Mouse (Mus musculus) CD4-positive, CD25-positive, alpha-beta regulatory T cell, adult 4 months (primary cell): ENCODE measurements around the gene Usp39. TPM values are rescaled to one million over a fixed set of nuclear protein-coding genes. Genes with fewer than 3 reads are reported as not detected.

Experiments used
- ATAC-seq: one replicate; pipeline ENCODE4 v1.8.0; 2017
- polyA plus RNA-seq, 2 experiments: library from polyadenylated mRNA; unstranded; fragments of 100-300 nt; shearing (Covaris generic); gene quantifications; one replicate each; pipeline ENCODE4 v1.2.1; 2017

The Usp39 gene
- 10 to 100 TPM; 19.2 to 19.7 TPM for polyA plus RNA-seq

DNA sequence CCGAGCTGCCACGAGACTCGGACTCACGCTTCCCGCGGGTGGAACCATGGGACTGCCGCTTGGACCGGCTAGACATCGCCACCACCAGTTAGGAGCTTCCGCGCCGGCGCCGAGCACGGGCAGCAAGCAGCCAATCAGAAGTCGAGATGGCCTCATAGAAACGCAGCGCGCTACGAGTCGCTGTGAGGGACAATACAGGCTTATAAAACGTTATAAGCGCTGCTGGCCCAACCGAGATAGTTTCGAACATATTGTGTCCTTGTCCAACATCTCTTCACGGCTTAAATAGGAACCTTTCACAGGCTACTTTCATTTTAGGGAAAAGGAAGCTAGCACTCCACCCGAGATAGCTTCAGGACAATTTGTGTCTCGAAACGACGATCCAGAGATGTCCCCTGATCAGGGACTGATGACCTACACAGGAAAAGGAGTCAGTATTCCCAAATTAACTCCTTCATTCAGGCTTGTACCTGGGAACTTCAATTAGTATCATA is at the start of gene Usp39:
TSS of gene Usp39 (minus strand) at position 111 of the 494 bp plus-strand sequence.
- ATAC-seq = peak; percentile 75

DNA sequence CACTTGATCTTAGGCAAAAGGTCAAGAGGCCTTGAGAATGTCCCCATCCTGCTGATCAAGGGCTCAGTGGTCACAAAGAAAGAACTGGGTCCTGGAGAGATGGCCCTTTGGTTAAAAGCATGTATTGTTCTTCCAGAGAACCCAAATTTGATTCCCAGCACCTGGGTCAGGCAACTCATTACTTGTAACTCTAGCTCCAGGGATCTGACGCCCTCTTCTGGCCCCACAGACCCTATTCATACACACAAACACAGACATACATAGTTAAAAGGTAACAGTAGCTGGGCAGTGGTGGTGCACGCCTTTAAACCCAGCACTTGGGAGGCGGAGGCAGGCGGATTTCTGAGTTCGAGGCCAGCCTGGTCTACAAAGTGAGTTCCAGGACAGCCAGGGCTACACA is 47.4 kb upstream of the Usp39 start:
- no peak for ATAC-seq

DNA sequence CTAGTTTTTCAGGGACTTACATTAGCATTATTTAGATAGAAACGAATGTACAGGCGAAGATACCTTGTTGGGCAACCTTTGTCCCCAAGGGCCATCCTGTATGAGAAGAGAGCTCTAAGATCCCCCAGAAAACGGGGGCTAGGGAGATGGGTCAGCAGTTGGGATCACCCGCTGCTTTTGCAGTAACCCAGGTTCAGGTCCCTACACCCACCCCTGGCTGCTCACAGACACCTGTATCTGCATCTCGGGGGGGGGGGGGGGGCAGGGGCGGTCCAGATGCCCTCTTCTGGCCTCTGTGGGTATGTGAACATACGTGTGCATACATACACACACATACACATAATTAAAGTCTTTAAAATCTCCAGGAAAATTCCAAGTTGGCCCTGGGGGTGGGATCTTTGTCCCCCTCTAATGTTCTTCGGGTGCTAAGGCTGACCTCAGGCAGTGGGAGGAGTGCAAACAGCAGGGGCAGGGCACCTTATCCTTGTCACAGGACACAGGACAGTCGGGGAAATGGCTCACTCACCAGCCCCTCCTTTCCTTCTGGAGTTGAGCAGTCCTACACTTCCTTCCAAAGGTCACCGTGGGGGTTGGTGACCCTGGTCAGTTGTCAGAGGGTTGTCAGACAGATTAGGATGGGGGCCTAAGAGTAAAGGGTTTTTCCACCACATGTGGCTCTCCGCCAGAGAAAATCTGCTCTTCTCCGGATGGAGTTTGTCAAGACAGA is 46.0 kb upstream of the Usp39 start:
- peak; percentile 40 for ATAC-seq

DNA sequence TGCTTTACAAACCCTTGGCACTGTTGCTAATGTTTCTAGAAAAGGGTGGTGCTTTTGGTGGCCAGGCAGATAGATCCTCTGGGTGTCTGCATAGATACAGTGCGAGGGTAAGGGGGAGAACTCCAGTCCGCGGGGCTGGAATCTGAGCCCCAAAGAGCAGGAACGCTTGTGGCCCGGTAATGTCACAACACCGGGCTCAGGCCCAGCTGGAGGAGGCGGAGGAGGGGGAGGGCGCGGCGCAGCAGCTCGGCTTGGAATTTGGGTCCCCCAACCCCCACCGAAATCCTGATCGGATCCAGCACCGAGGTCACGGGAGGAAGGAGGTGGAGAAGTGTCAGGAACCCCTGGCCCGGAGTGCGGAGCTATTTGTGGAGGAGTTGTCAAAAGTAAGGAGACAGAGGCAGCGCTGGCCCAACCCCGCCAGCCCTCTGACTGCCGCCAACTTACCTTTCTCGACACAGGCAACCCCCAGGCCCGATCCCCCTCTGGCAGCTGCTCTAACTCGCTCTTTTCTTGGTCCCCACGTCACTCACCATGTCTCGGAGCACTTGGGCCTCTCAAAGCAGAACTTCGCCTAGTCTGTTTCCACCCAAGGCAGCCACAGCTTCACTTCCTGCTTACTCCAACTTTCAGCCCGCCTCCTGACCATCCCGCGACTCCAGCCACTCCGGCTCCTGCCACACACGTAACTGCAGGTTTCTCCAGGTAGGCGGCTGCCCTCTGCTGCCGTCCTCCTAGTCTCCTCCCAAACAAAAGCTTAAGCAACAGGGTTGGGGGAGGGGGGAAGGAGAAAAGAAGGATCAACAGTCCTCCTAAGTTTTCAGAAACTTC is 45.2 kb upstream of the Usp39 start, which contains the start of gene Vamp8:
TSS of gene Vamp8 (minus strand) at position 763 of the 831 bp plus-strand sequence.
- peak; percentile 82 for ATAC-seq

DNA sequence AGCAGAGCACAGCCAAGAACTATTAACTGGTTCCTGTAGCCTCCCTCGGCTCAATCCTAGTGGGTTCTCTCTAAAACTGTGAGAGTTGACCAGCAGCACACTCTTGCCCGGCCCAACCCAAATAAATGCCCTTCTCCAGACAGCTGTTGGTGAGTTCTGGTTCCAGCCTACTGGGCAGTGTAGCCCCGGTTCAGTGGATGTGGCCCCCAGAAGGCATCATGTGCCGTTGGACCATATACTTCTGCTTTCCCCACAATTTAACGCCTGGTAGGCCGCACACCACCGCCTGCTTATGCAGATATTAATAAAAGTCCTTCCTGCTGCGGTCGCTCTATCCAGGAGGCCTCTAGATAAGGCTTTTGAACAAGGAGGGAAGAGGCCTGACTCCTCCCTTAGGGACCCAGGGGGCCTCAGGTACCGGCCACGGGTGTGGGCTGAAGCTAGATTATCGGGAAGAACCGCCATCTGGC is 44.5 kb upstream of the Usp39 start:
- ATAC-seq = peak; percentile 24

DNA sequence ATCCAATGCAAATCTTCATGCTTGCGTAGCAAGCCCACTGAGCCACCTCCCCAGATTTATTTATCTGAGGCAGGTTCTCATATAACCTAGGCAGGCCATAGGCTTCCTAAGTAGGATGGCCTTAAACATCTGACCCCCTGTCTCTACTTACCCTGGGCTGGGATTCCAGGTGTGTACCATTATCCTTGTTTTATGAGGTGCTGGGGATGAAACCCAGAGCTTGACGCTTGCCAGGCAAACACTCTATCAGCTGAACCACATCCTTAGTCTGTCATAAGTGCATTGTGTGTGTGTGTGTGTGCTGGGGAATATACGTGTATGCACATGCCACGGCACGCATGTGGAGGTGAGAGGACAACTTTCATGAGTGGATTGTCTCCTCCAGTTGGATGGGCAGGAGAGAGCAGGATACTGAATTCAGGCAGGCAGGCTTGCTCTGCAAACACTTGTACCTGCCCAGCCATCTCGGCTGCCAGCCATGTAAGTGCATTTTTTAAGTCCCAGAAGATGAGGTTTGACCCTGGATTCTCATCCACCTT is 43.9 kb upstream of the Usp39 start:
- ATAC-seq = no peak

DNA sequence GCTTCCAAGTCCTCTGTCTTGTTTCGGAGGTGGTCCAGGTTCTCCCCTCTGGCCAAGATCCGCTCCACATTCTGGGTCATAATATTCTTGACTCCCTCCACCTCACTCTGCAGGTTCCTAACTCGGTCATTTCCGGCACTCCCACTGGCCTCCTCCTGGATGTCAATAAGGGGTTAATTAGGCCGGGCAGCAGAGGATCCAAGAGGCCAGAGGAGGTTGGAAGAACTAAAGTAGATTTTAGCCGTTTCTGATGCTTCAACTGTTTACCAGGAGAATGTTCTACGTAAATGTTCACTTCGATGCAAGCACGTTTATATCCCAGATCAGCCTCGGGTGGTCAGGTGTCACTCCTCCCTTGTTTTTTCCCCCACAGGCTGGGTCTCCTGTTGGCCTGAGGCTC is 43.3 kb upstream of the Usp39 start:
- ATAC-seq = no peak

DNA sequence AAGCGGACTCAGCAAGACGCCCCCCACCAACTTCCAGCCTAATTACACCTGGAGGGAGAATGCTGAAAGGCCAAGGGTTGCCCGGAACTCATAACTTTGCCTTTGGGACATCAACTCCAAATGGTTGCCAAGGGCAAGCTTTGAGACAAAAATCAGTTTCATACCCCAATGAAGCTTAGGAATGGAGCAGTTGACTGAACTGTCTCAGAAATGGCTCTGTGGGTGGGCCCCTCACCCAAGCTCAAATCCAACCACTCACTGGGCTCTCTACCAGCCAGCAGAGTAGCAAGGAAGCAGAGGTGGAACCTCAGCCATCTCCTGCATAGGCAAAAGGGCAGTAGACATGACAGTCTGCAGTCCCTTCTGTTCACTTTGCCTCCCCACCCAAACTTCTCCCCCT is 42.8 kb upstream of the Usp39 start:
- ATAC-seq = no peak

DNA sequence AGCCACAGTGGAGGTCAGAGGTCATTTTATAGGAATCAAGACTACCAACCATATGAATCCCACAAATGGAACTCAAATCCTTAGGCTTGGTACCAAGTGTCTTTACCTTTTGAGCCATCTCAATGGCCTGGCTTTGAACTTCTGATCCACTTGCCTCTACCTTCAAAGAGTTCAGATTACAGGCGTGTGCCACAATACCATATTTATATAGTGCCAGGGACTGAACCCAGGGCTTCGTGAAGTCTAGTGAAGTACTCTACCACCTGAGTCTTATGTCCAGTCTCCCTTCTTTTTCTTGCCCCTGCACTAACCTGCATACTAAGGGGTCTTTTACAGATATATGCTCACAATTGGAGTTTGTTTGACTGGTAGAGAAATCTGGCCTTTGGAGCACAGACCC is 41.6 kb upstream of the Usp39 start:
- no peak for ATAC-seq

DNA sequence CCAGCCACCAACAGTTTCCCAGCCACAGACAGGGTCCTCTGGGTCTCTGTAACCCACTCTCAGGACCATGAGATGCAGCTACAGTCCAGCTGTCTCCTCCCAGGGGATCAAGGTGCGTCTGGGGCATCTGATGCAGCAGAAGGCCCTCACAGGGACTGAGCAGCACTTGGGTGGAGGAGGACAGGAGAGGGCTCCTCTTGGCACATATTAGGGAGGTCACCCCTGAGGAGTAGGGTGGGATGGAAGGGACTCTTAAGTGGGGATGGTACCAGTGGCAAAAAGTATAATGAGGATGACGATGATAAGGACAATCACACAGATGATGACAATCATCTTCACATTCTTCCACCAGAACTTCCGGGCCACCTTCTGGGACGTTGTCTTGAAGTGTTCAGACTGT is 40.3 kb upstream of the Usp39 start:
- no peak for ATAC-seq

DNA sequence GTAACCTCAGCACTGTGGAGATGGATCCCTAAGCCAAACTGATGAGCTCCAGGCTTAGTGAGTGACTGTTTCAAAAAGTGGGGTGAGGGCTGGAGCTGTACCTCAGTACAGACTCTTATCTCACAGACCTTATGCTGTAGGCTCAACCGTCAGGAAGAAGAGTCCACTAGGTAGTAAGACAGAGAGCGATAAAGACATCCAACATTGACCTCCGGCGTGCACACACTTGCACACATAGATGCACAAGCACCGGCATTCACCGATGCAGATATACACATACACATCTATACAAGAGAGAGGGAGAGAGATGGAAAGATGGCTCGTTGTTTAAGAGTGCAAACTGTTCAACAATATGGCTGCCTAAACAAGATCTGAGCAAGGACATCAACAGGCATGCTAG is 39.0 kb upstream of the Usp39 start:
- no peak for ATAC-seq

DNA sequence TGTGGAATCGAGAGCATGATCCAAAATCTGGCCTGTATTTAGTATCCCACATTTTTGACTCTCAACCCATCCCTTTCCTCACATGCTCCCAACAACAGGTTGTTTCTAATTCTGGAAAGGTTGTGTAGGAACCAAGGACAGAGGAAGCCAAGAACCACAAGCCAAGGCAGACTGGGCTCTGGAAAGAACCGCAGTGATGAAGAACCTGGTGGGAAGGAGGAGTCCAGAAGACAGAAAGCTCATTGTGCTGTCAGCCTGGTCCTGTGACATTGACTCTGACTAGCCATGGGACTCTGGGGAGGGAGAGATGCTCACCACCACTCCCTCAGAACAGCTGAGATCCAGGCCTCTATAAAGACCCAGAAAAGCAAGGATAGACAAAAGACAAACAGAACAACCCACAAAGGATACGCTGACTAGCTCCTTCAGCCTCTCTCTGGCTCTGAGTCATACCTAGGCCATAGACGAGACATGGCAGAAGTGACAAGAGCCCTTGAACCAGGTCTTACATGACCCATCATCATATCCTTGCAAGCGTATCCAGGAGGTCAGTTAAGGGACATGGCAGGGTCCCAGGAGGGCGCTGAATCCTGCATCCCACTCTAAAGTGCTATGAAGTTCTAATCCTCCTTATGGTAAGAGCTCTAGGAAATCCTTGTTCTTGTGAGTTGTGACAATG is 38.3 kb upstream of the Usp39 start:
- no peak for ATAC-seq

DNA sequence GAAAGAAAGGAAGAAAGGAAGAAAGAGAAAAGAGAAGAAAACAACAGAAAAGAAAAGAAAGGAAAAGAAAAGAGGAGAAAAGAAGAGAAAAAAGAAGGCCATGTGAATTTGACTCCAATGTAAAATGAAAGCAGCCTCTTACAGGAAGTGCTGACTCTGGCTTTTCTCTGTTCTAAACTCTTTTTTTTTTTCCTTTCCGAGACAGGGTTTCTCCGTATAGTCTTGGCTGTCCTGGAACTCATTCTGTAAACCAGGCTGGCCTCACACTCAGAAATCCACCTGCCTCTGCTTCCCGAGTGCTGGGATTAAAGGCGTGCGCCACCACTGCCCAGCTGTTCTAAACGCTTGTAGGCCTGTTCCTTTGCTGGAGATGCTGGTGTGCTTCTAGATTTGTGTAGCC is 37.5 kb upstream of the Usp39 start:
- peak; percentile 40 for ATAC-seq

DNA sequence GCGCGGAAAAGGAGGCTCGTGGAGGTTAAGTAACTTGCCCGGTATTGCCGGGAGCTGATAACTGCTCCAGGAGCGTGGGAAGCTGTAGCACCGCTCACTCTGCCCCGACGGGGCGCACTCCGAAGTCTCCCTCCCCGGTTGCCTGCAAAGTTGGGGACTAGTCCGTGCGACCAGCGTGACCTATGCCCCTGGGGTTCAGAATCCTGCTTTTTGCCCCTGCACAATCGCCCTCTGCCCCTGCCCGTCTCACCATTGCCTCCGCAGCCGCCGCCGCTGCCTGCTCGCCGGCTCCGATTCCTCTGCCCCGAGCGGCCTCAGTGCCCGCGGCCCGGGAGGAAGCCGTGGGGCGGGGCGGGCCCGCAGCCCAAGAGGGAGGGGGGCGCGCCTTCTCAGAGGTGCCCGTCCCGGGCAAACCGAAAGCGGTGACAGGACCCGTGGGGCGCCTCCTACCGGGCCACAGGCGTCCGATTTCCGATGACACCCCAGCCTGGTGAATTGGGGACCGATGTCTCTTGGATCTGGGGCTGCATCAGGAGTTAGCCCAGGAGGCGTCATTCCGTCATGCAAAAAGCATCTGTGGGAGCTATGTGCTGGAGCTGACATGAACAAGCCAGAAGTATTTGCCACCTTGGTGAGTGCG is 35.3 kb upstream of the Usp39 start, which contains the start of gene Vamp5:
TSS of gene Vamp5 (minus strand) at position 338 of the 640 bp plus-strand sequence.
- peak; percentile 89 for ATAC-seq

DNA sequence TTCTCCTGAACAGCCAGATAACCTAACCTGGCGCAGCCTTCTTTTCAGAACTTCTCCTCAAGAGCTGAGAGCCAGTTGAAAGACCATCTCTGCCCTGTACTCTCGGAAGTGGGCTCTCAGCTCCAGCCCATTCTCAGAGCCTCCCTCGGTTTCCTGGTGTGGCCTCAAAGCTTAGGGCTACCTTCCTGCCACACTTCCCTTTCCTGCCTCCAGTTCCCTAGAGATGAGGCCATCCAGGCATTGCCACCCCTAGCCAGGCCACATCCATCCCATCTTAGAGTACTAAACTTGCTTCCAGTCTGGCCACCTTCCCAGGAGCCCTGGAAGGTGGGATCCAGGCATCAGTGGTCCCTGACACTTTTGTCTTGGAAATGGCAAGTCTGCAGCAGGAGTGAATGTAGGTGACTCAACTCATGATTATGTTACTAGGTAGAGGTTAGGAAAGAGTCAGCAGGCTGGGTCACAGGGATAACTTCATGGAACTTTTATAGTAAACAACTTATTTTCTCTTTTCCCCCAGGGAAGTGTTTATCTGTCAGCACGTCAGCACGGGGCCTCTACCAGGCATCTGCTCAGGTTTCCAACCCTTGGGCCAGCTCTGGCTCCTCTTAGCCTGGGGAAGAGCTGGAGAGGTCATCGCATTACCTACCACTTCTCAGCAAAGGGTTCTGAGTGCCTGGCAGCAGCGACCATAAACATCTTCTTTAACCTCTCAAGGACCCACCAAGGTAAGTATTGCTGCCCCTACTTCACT is 34.6 kb upstream of the Usp39 start:
- ATAC-seq = no peak

DNA sequence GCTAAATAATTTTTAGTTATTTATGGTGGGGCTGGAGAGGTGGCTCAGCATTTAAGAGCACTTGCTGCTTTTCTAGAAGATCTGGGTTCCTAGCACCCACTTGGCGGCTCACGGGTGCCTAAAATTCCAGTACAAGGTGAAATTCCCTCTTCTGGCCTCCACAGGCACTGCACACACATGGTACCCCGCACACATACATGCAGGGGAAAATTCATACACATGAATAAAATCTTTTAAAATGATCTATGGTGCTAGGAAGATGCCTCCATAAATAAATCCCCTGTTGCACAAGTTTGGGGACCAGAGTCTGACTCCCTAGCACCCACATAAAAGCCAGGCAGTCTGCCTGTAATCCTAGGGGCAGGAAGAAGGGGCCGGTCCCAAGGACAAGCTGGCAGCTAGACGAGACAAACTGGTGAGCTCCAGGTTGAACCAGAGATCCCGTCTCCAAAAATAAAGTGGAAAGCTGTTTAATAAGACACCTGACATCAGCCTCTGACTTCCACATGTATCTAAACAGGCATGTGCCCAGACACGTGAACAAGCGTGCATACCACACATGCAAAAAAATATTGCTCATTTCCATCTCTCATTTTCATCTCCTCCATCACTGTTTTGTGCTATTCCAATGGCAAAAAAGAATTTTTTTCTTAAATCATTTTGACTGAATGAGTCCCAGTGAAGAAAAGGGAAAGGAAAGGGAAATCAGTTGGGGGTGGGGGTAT is 33.7 kb upstream of the Usp39 start:
- no peak for ATAC-seq

DNA sequence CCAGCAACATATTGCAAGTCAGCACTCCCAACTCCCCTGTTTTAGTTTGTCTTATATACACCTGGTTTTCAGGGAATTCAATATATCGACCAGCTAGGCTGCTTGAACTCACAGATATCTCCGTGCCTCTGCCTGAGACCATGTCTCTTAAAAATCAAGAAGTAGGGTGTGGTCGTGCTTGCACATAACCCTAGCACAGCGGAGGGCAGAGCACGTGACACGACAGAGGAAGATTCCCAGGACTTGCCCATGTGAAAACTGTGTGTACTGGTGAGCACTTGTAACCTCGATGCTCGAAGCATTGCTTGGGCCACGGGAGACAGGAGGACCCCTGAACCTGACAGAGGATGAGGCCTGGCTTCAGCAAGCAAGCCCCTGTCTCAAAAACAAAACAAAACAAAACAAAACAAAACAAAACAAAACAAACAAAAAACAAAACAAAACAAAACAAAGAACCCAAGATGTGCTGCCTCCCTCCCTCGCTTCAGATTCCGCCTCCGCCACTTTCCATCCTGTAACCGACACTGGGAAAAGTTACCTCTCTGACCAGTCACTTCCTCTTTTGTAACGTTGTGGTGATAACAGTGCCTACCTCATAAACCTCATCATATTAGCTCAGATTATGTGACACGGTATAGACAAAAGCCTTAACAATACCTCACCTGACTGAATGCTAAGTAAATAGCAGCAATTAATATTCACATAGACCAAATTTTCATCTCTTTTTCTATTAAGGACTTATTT is 30.0 kb upstream of the Usp39 start:
- peak; percentile 42 for ATAC-seq

DNA sequence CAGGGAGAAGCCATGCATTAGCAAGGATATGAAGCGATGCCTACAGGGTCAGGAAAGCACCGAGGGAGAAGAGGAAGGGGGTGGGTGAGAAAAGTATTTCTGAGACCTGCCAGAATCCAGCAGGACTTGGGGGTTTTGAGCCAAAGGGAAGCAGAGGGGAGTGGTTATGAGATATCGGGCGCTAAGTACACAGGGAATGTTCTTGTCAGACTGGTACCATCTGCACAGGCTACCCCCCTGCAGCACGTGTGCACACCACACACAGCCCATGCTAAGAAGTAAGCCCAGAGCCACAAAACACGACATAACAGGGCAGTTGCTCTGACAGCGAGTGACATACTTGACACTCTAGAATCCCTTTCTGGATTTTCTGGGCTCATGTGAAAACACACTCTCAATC is 29.2 kb upstream of the Usp39 start:
- ATAC-seq = no peak

DNA sequence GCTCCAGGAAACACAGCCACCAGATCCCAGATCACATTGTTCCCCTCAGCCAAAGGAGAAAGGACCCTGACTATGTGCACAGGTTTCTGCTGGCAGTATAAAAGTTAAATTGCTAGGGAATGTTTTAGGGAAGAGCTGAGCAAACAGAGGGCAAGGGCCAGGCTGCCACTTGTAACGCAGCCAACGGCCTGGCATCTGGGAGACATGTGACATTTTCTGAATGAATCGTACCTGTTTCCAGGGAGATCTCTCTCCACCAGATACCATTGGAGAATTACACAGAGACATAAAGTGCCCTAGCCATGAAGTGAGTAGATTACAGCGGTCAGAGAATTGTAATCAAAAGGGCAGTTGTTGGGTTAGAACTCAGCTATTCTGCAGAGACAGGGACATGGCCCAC is 28.2 kb upstream of the Usp39 start:
- ATAC-seq = no peak

DNA sequence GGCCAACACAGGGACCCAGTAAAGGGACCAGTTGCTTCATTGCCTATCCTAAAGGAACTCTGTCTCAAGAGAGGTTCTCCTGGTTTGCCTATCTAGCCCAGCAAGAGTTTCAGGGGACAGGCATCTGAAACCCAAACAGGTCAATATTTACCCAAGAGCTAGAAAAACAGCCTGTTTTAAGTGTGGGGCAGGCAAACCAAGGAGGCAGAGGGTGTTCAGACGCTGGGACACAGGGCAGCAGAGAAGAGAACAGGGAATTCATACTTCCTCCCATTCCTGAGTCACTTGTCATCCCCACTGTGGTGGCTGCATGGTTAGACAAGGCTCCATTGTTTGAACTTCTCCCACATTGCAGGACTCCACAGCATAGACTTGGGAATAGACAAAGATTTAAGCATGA is 26.6 kb upstream of the Usp39 start:
- ATAC-seq = no peak
